Mouse (Mus musculus) kidney, embryonic 16.5 days (tissue): ENCODE measurements around the gene Gpr137. TPM values are rescaled to one million over a fixed set of nuclear protein-coding genes. Genes with fewer than 3 reads are reported as not detected.
"Not testable (repeated sequence)": the region's sequence is repeated elsewhere in the genome, so short reads cannot be mapped to it uniquely, and the experiment has no call there.

Source experiments
- ATAC-seq: fragments of 200-750 bp; cut with Nextera tagmentation; 2 replicates; pipeline ENCODE4 v1.8.0; 2017; ENCODE audit warnings: moderate TSS enrichment; ENCODE audit not compliant: low FRiP score, low TSS enrichment
- H3K27ac ChIP-seq: fragments of 300-500 bp; sonication (generic); 2 replicates; pipeline ENCODE4 v1.5.1; 2014; ENCODE audit warnings: low read length
- H3K27me3 ChIP-seq: fragments of 300-500 bp; sonication (generic); 2 replicates; pipeline ENCODE4 v1.6.1; 2014; ENCODE audit warnings: low read length, control low read depth, mixed read lengths; ENCODE audit not compliant: insufficient read depth
- H3K36me3 ChIP-seq: fragments of 300-500 bp; sonication (generic); 2 replicates; pipeline ENCODE4 v1.6.1; 2014; ENCODE audit warnings: low read length, control low read depth, mixed read lengths; ENCODE audit not compliant: insufficient read depth
- H3K4me1 ChIP-seq: fragments of 300-500 bp; sonication (generic); 2 replicates; pipeline ENCODE4 v1.6.1; 2014; ENCODE audit warnings: low read length, control low read depth, mixed read lengths; ENCODE audit not compliant: insufficient read depth
- H3K4me2 ChIP-seq: fragments of 300-500 bp; sonication (generic); replicated peaks from 2 replicates; pipeline ENCODE4 v1.6.1; 2014; ENCODE audit warnings: low read depth, low read length
- H3K4me3 ChIP-seq: fragments of 300-500 bp; sonication (generic); 2 replicates; pipeline ENCODE4 v1.5.1; 2014; ENCODE audit warnings: mild to moderate bottlenecking, low read length
- H3K9ac ChIP-seq: fragments of 300-500 bp; sonication (generic); replicated peaks from 2 replicates; pipeline ENCODE4 v1.6.1; 2014; ENCODE audit warnings: low read length
- H3K9me3 ChIP-seq: fragments of 300-500 bp; sonication (generic); 2 replicates; pipeline ENCODE4 v1.6.1; 2016; ENCODE audit warnings: low read length, control low read depth
- WGBS: fragments of 180-500 bp; shearing (Covaris S2); extraction: QIAGEN DNeasy Blood & Tissue Kit; methylation state at CpG from one replicate; pipeline ENCODE4 v1.1.7; 2014; 5-methylcytosine and 5-hydroxymethylcytosine counted together
- polyA plus RNA-seq: library from polyadenylated mRNA; unstranded; fragments of >200 nt; fragmentation: Nextera tagmentation; extraction: Ambion mirVana; gene quantifications from 2 replicates; pipeline ENCODE4 v1.2.1, GENCODE M21; 2015

The Gpr137 gene
- polyA plus RNA-seq, 1 experiment from 2014 or later = 30.4 TPM

DNA sequence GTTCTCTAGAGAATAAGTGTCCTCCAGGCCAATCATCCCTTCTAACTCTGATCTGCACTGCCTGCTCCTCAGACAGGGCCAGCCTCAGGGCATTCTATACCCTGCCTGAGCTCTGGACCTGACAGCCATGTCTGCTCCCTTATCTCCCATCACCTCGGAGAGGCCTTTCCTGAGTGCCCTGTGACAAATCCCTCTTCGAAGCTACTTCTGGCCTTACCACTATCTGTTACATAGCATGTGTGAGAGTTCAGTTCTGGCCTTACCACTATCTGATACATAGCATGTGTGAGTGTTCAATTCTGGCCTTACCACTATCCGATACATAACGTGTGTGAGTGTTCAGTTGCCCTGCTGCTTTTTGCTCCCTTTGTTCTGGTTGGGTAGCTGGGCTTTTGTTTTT is 27.0 kb downstream of the Gpr137 start:
- H3K27ac ChIP-seq = no peak overlapping the region
- H3K4me1 ChIP-seq = peaks cover 19% of the 10 kb centered on the region
- H3K9me3 ChIP-seq = no peaks in the 10 kb centered on the region
- no peak overlapping the region for H3K4me2 ChIP-seq
- no peaks in the 10 kb centered on the region for H3K27me3 ChIP-seq
- WGBS = 88% methylated on average over 4 of the region's 4 CpGs
- no peak overlapping the region for H3K9ac ChIP-seq
- no peak overlapping the region for H3K4me3 ChIP-seq
- peaks cover 26% of the 10 kb centered on the region for H3K36me3 ChIP-seq
- ATAC-seq = no peak

DNA sequence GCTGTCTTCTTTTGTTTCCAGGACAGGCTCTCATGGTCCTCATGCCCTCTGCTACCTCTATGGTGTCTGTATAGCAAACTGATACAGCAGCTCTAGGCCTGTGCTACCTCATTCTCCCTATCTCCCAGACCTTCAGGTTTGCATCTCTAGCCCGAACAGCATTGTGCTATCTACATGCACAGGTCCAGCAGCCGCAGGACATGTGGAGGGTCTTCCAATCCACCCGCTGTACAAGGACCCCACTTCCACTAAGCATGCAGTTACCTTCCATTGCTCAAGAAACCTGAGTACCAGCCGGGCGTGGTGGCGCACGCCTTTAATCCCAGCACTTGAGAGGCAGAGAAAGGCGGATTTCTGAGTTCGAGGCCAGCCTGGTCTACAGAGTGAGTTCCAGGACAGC is 27.7 kb downstream of the Gpr137 start:
- Histone ChIP-seq H3K27me3 (no peaks in the 10 kb centered on the region), H3K4me1 (peaks cover 12% of the 10 kb centered on the region), H3K27ac (no peak overlapping the region), H3K4me3 (no peak overlapping the region), H3K4me2 (no peak overlapping the region), H3K36me3 (peaks cover 26% of the 10 kb centered on the region), H3K9me3 (no peaks in the 10 kb centered on the region), H3K9ac (no peak overlapping the region)
- ATAC-seq = no peak
- whole genome bisulfite sequencing = 90% methylated on average over 9 of the region's 9 CpGs

DNA sequence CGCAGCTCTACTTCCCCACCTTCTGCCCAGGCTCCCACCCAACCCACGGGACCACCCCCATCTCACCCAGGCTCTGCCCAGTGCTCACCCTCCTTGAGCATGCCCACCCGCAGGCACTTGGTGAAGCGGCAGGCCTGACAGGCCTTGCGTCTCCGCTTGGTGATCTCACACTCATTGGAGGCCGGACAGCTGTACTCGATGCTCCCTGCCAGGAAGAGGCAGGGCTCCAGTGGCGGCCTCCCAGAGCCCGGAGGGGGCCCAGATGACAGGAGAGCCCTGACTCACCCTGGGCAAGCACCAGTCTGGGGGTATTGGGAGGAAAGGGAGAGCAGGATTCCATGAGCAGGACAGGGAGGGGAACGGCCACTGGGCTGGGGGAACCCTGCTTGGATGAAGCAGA is 28.3 kb downstream of the Gpr137 start:
- WGBS = 74% methylated on average over 11 of the region's 11 CpGs
- Histone ChIP-seq H3K4me2 (no peak overlapping the region), H3K27ac (no peak overlapping the region), H3K9ac (no peak overlapping the region), H3K4me3 (no peak overlapping the region), H3K27me3 (no peaks in the 10 kb centered on the region), H3K9me3 (no peaks in the 10 kb centered on the region), H3K36me3 (peaks cover 26% of the 10 kb centered on the region), H3K4me1 (peaks cover 12% of the 10 kb centered on the region)
- no peak for ATAC-seq

DNA sequence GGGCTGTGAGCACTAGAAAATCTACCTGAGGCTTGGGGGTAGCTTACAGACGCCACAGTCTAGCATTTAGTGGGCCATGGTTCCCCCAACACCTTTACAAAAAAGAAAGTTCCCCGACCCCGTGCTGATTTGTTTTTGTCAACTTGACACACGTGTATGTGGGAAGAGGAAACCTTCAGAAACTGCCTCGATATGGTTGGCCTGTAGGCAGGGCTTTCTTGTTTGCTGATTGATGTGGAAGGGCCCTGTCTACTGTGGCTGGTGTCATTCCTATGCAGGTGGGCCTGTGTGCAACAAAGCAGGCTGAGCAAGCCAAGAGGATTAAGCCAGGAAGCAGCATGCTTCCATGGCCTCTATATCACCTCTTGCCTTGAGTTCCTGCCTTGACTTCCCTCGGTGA is 29.2 kb downstream of the Gpr137 start:
- 82% methylated on average over 6 of the region's 6 CpGs for WGBS
- H3K9me3 ChIP-seq = no peaks in the 10 kb centered on the region
- H3K36me3 ChIP-seq = peaks cover 26% of the 10 kb centered on the region
- no peaks in the 10 kb centered on the region for H3K27me3 ChIP-seq
- ATAC-seq = no peak
- peaks cover 21% of the 10 kb centered on the region for H3K4me1 ChIP-seq
- no peak overlapping the region for H3K9ac ChIP-seq
- no peak overlapping the region for H3K4me2 ChIP-seq
- H3K4me3 ChIP-seq = no peak overlapping the region
- no peak overlapping the region for H3K27ac ChIP-seq

DNA sequence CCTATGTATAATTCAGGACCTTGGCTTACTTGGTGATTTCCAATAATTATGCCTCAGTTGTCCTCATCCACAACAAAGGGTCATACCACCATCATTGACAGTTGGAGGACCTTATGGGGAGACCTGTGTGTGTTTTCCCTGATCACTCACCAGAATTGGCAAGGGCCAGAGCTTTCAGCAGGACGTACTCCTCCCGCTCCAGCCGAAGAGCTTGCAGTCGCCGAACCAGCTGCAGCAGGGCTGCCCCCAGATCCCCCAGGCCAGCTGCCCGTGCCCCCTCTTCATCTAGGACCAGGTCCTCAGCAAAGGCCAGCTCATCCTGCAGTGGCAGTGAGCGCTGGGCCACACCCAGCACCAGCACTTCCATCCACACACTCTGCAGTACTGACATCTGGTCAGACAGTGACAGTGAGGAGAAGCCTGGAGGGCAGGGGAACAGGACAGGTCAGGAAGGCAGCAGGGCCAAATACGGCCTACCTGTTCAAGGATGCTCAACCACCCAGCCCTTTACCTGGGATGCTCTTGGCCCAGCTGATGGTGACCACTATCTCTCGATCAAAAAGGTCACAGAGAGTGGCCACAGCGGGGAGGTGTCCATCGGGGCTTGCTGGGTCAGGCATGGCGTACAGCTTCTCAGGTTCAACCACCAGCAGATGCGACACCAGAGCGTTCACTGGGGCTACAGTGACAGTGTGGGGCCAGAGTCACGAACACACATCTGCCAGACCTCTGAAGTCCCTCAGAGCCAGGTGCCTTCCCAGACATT is 29.9 kb downstream of the Gpr137 start:
- Histone ChIP-seq H3K9ac (no peak overlapping the region), H3K4me2 (no peak overlapping the region), H3K36me3 (peaks cover 26% of the 10 kb centered on the region), H3K27ac (no peak overlapping the region), H3K9me3 (no peaks in the 10 kb centered on the region), H3K27me3 (no peaks in the 10 kb centered on the region), H3K4me3 (no peak overlapping the region), H3K4me1 (peaks cover 28% of the 10 kb centered on the region)
- WGBS = 87% methylated on average over 15 of the region's 15 CpGs
- ATAC-seq = no peak

DNA sequence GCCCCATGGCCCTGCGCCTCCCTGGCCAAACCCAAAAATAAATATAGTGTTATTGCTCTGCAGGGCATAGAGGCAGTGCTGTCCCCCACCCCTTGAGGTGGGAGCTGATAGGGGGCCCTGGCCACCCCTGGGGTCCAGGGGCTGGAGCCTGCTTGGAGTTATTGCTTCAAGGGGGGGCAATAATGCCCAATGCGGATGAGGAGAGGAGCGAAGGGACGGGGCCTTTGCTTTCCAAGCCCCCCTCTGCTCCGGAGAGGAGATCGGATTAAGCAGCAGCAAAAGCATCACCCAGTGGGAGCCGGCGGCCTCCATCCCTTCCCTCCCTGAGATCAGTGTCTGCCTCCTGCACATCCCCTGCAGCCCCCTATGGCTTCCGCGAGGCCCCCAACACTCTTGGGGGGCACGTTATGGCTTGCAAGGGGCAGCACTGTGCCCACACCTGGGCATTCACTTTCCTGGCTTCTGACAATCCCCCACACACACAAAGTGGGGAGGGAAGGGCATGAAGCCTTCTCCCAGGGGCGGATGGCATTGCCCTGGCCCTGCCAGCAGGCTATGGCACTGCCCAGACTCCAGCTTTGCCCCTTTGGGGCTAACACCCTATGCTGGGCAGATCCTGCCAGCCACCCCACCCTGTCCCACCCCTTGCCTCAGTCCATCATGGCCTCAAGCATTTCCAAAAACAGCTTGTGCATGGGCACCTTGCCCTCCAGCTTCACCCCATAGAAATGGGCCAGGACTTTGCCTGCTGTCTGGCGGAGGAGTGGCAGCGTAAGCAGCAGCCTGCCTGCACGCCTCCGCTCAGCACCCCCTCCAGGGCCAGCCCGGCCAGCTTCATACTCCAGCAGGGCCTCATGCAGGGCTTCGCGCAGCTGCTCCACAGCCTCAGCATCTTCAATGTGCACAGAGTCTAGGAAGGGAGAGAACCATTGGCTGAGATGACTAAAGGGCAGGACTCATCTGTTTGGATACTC is 30.9 kb downstream of the Gpr137 start:
- H3K4me1 ChIP-seq = peaks cover 29% of the 10 kb centered on the region
- peaks cover 32% of the 10 kb centered on the region for H3K36me3 ChIP-seq
- ATAC-seq = no peak
- H3K4me3 ChIP-seq = peak overlapping the region; percentile 15; the same call in 1 of the 2 replicates
- 87% methylated on average over 19 of the region's 19 CpGs for WGBS
- H3K9ac ChIP-seq = peak overlapping the region; percentile 18
- peak overlapping the region; percentile 73 for H3K4me2 ChIP-seq
- no peaks in the 10 kb centered on the region for H3K27me3 ChIP-seq
- no peak overlapping the region for H3K27ac ChIP-seq
- H3K9me3 ChIP-seq = no peaks in the 10 kb centered on the region

DNA sequence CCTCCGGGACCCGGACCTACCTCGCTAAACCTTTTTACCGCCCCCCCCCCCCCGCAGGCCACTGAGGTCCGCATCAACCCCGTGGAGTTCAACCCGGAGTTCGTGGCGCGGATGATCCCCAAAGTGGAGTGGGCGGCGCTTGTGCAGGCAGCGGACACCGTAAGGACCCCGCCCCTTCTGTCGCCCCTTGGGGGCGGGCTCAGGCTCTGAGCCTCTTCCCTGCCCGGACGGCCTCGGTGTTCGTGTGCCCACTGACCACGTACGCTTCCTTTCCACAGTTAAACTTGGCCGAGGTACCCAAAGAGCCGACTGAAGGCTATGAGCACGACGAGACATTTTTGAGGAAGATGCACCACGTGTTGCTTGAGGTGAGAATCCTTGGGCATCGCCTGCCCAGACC is 32.0 kb downstream of the Gpr137 start:
- H3K27ac ChIP-seq = peak overlapping the region; percentile 100
- peak overlapping the region; percentile 73 for H3K4me2 ChIP-seq
- H3K9me3 ChIP-seq, H3K27me3 ChIP-seq: not testable (repeated sequence)
- WGBS = under 1% methylated on average over 30 of the region's 30 CpGs
- peaks cover 41% of the 10 kb centered on the region for H3K36me3 ChIP-seq
- ATAC-seq = peak; percentile 40
- peak overlapping the region; percentile 64 for H3K4me3 ChIP-seq
- H3K9ac ChIP-seq = peak overlapping the region; percentile 86
- H3K4me1 ChIP-seq = peaks cover 29% of the 10 kb centered on the region

DNA sequence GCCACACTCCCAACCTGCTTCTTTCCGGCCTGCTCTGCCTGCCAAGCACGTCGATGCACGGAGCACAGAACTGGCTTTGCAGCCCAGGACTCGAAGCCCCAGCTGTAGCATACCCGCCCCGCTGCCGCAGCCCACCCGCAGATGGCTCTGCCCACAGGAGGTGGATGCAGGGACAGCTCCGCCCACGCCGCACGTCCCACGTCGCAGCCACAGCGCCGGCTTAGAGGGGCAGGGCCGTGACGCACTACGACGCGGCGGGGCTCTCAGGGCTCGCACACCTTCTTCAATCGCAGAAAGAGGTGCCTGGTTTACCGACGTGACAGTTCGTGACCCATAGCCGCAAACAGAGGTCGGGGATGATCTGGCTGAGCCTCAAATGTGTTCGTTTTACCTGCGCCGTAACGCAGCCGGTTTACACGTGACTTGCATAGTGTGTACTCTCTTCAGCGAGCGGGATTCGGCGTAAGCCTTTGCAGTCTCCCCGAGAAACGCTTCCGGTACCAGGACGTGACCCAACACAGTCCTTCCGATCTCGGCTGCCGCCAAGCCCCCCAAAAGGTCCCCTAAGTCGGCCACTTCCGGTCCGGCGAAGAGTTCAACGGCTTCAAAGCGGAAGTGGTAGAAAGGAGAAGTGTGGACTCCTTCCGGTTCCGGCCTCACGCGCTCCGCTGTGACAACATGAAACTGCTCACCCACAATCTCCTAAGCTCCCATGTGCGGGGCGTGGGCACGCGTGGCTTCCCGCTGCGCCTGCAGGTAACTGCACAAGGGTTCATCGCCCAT is 32.6 kb downstream of the Gpr137 start, which contains the start of the genes Trmt112 and Prdx5:
Trmt112 (plus strand) TSS at position 192 of the 783 bp plus-strand sequence.
Prdx5 (minus strand) TSS at position 600 of the 783 bp plus-strand sequence.
- ATAC-seq = peak; percentile 93
- peaks cover 46% of the 10 kb centered on the region for H3K36me3 ChIP-seq
- WGBS = under 1% methylated on average over 65 of the region's 65 CpGs

DNA sequence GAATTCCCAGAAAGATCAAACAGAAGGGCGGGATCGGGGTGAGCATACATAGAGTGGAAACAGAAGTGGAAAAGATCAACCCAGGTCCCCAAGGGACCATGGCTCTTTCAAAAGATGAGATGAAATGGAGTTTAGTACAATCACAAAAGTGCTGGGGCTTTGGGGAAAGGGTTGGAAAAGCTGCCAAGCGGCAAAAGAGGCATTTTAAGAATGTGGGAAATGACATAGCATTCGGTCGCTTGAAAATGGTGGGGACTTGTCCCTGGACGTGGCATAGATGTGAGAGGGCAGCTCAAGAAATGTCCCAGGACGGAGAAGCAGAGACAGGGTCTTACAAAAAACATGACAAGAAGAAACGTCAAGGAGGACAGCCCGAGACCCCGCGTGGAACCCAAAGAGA is 33.3 kb downstream of the Gpr137 start:
- Histone ChIP-seq H3K4me1 (peaks cover 29% of the 10 kb centered on the region), H3K4me3 (peak overlapping the region; percentile 64), H3K9me3 (no peaks in the 10 kb centered on the region), H3K4me2 (peak overlapping the region; percentile 73), H3K27ac (peak overlapping the region; percentile 100), H3K36me3 (peaks cover 49% of the 10 kb centered on the region), H3K27me3 (no peaks in the 10 kb centered on the region), H3K9ac (peak overlapping the region; percentile 86)
- ATAC-seq = no peak
- WGBS = 9% methylated on average over 11 of the region's 11 CpGs

More for the DNA sequence above, 32.6 kb downstream of the Gpr137 start, which contains the start of the genes Trmt112 and Prdx5:
- H3K27ac ChIP-seq = peak within 1 kb of the TSS; percentile 100
- peak within 1 kb of the TSS; percentile 86 for H3K9ac ChIP-seq
- no peaks in the 10 kb centered on the region for H3K9me3 ChIP-seq
- peak within 1 kb of the TSS; percentile 73 for H3K4me2 ChIP-seq
- H3K4me1 ChIP-seq = peaks cover 29% of the 10 kb centered on the region
- peak within 1 kb of the TSS; percentile 64 for H3K4me3 ChIP-seq
- no peaks in the 10 kb centered on the region for H3K27me3 ChIP-seq
